Mouse (Mus musculus) heart, postnatal 0 days (tissue): ENCODE measurements at regions not wholly inside any gene's neighbourhood (a gene's known extent, or its start where the extent isn't known, plus 50 kb on each side); places are given as distances from the start of the nearest gene placed in this dataset.
A peak's percentile ranks its signal among the peaks of the same experiment; 100 is the strongest.

ENCODE experiments used
- ATAC-seq: fragments of 200-750 bp; cut with Nextera tagmentation; 2 replicates; pipeline ENCODE4 v1.8.0; 2017; ENCODE audit warnings: low read depth, moderate number of reproducible peaks, moderate library complexity; ENCODE audit not compliant: insufficient read depth
- DNase-seq: peaks from one replicate; pipeline ENCODE4 v3.0.0-alpha.2; 2016; ENCODE audit warnings: low spot score
- H3K27ac ChIP-seq: fragments of 300-500 bp; sonication (generic); 2 replicates; pipeline ENCODE4 v1.5.1; 2014; ENCODE audit warnings: low read depth, mild to moderate bottlenecking
- H3K27me3 ChIP-seq: fragments of 300-500 bp; sonication (generic); 2 replicates; pipeline ENCODE4 v1.6.1; 2014; ENCODE audit warnings: low read length, mixed read lengths; ENCODE audit not compliant: control insufficient read depth, insufficient read depth
- H3K36me3 ChIP-seq: fragments of 300-500 bp; sonication (generic); replicated peaks from 2 replicates; pipeline ENCODE4 v1.6.1; 2014; ENCODE audit warnings: low read length, mixed read lengths; ENCODE audit not compliant: control insufficient read depth, insufficient read depth
- H3K4me1 ChIP-seq: fragments of 300-500 bp; sonication (generic); 2 replicates; pipeline ENCODE4 v1.6.1; 2014; ENCODE audit warnings: antibody characterized with exemption; ENCODE audit not compliant: control insufficient read depth, insufficient read depth
- H3K4me2 ChIP-seq: fragments of 300-500 bp; sonication (generic); 2 replicates; pipeline ENCODE4 v1.6.1; 2014; ENCODE audit warnings: low read depth, mild to moderate bottlenecking, low read length, moderate library complexity
- H3K4me3 ChIP-seq: fragments of 300-500 bp; sonication (generic); 2 replicates; pipeline ENCODE4 v1.5.1; 2014; ENCODE audit warnings: low read depth, low read length
- H3K9ac ChIP-seq: fragments of 300-500 bp; sonication (generic); replicated peaks from 2 replicates; pipeline ENCODE4 v1.6.1; 2014; ENCODE audit warnings: low read depth, low read length, mixed read lengths
- H3K9me3 ChIP-seq: fragments of 300-500 bp; sonication (generic); replicated peaks from 2 replicates; pipeline ENCODE4 v1.6.1; 2016; ENCODE audit warnings: low read length; ENCODE audit not compliant: control insufficient read depth
- CTCF ChIP-seq: IDR thresholded peaks from 2 replicates; pipeline ENCODE4 v1.5.1; 2016; ENCODE audit warnings: antibody characterized with exemption, control low read depth, low read depth
- EP300 ChIP-seq: IDR thresholded peaks from 2 replicates; pipeline ENCODE4 v1.6.1; 2016; ENCODE audit warnings: antibody characterized with exemption, low read depth
- WGBS: fragments of 180-500 bp; shearing (Covaris S2); extraction: QIAGEN DNeasy Blood & Tissue Kit; methylation state at CpG from one replicate; pipeline ENCODE4 v1.1.7; 2014; 5-methylcytosine and 5-hydroxymethylcytosine counted together

GRCm38 (mm10) chr17:83108151-83108550 is 106.9 kb upstream of the Pkdcc start:
- TF ChIP-seq CTCF (no peak), EP300 (no peak)
- no peak for DNase-seq
- no peak overlapping the region for H3K4me2 ChIP-seq
- no peak overlapping the region for H3K9ac ChIP-seq
- H3K27ac ChIP-seq, result no peak overlapping the region
- WGBS, result 39% methylated on average over 10 of the region's 10 CpGs
- peaks cover 3% of the 10 kb centered on the region; the same call in 1 of the 2 replicates for H3K27me3 ChIP-seq
- ATAC-seq, result no peak
- H3K36me3 ChIP-seq, result no peaks in the 10 kb centered on the region
- H3K4me1 ChIP-seq, result peaks cover 8% of the 10 kb centered on the region; the same call in 1 of the 2 replicates
- no peaks in the 10 kb centered on the region for H3K9me3 ChIP-seq
- H3K4me3 ChIP-seq, result no peak overlapping the region

DNA sequence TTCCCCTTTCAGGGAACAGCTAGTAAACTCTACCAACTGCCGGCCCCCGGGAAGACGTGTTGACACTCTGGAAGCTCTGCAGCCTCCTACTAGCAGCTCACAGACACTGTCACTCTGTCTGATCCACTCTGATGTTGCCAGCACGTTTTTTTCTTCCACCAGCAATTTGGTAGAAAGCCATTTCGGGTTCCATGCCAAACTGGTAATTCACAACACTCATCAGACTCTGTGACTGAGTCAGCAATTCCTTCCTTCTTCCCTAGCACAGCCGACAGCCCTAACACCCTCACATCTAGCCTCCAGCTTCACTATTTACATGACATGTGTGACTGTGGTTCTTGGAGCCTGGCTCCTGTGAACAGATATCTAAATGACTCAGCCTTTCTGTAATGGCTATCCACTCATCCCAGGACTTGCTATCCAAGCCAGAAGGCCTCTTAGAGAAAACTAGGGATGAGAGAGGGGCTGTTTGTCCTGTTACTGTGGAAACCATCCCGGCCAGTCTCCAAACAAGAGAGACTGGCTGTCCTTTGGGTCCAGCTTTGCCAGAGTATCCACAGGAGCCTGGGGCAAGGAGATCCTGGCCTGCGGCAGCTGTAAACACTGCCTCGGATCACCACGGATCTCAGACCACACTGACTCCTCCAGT is 105.2 kb upstream of the Pkdcc start:
- Histone ChIP-seq H3K9me3 (no peaks in the 10 kb centered on the region), H3K4me3 (no peak overlapping the region), H3K36me3 (no peaks in the 10 kb centered on the region), H3K9ac (no peak overlapping the region), H3K4me2 (0 out of 2 replicates have a peak overlapping the region, but pooled peaks have one; percentile 2), H3K4me1 (peaks cover 8% of the 10 kb centered on the region; the same call in 1 of the 2 replicates), H3K27me3 (peaks cover 3% of the 10 kb centered on the region; the same call in 1 of the 2 replicates), H3K27ac (peak overlapping the region; percentile 66)
- ATAC-seq (peak; percentile 84), DNase-seq (peak; percentile 76)
- TF ChIP-seq EP300 (no peak), CTCF (no peak)
- WGBS, result 15% methylated on average over 10 of the region's 10 CpGs

DNA sequence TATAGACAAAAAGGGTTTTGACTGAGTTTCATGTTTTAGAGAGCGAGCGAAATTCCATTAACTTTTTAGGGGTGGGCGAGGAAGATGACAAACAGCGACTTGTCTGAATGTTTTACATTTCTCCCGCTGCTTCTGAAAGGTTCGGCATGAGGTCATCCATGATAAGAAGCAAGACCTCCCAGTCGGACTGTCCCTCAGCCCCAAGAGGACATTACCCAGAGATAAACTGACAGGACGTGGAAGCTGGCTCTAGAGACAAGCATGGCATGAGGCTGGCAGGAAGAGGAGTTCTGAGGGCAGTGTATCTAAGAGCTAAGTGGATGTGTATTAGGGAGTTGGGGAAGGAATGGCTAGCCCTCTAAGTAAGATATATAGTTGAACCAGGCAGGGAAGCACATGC is 104.5 kb upstream of the Pkdcc start:
- 18% methylated on average over 8 of the region's 8 CpGs for WGBS
- Histone ChIP-seq H3K4me3 (no peak overlapping the region), H3K4me1 (peaks cover 8% of the 10 kb centered on the region; the same call in 1 of the 2 replicates), H3K9ac (no peak overlapping the region), H3K36me3 (no peaks in the 10 kb centered on the region), H3K27ac (peak overlapping the region; percentile 66), H3K9me3 (no peaks in the 10 kb centered on the region), H3K27me3 (peaks cover 3% of the 10 kb centered on the region; the same call in 1 of the 2 replicates), H3K4me2 (peak overlapping the region; percentile 2; the same call in 1 of the 2 replicates)
- TF ChIP-seq EP300, result no peak
- TF ChIP-seq CTCF, result no peak
- DNase-seq, result no peak
- no peak for ATAC-seq

DNA sequence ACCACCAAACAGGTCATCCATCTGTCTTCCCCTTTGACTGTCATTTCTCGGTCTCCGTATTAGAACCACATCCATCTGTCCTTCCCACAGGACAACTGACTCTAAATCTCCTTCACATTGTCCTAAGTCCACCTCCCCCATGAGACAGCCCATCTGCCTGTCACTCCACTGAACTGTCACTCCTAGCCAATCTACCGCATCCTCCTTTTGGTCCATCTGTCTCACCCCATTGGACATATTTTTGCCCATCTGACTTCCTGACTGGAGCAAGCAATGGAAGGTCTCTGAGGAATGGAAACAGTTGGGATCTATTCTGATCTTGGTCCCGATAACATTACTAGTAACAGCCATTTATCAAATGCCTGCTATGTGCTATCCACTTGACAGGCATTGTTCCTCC is 99.9 kb upstream of the Pkdcc start:
- TF ChIP-seq EP300 (no peak), CTCF (no peak)
- no peaks in the 10 kb centered on the region; the same call in 1 of the 2 replicates for H3K4me1 ChIP-seq
- 76% methylated on average over 4 of the region's 4 CpGs for WGBS
- no peaks in the 10 kb centered on the region for H3K27me3 ChIP-seq
- ATAC-seq, result no peak
- DNase-seq, result no peak
- H3K27ac ChIP-seq, result no peak overlapping the region
- no peak overlapping the region for H3K4me2 ChIP-seq
- no peak overlapping the region for H3K9ac ChIP-seq
- H3K4me3 ChIP-seq, result no peak overlapping the region
- H3K9me3 ChIP-seq, result no peaks in the 10 kb centered on the region
- no peaks in the 10 kb centered on the region for H3K36me3 ChIP-seq

DNA sequence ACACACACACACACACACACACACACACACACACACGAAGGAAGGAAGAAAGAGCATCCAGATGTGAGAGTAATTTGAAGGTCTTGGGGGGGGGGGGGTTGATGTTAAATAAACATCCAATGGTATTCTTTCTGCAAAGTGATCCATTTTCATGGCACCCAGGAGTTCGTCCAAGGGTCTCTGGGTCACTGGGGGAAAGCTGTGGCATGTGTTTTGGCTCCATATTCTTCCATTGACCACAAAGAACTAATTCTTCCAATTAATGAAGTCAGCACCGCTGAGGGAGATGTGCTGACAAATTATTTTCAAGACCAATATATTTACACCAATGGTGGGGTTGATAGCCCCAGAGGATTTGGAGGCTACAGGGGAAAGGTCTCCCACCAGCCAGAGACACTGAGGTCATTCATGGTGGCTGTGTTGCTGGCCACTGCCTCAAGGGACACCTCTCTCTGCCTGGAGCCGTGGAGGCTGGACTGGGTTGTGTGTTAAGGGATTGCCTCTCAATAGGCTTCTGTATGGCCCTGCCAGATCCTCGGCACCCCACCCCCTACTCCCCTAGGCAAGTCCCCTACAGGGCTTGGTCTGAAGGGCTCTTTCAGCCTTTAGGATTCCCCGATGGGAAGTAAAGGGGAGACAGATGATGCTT is 99.1 kb upstream of the Pkdcc start:
- ATAC-seq (no peak), DNase-seq (no peak)
- no peak for TF ChIP-seq EP300
- no peak for TF ChIP-seq CTCF
- Histone ChIP-seq H3K9ac (no peak overlapping the region), H3K36me3 (no peaks in the 10 kb centered on the region), H3K9me3 (no peaks in the 10 kb centered on the region), H3K4me3 (no peak overlapping the region), H3K27ac (peak overlapping the region; percentile 19; the same call in 1 of the 2 replicates), H3K4me2 (no peak overlapping the region), H3K27me3 (no peaks in the 10 kb centered on the region), H3K4me1 (no peaks in the 10 kb centered on the region; the same call in none of the 2 replicates)
- WGBS, result 53% methylated on average over 6 of the region's 6 CpGs
